Mouse (Mus musculus): ENCODE results near the gene Tmem53. TPM values are rescaled to one million over a fixed set of nuclear protein-coding genes. Genes with fewer than 3 reads are reported as not detected.

Tmem53 gene
- polyA plus RNA-seq, 1 experiment from 2014 or later, result 13.8 TPM

DNA sequence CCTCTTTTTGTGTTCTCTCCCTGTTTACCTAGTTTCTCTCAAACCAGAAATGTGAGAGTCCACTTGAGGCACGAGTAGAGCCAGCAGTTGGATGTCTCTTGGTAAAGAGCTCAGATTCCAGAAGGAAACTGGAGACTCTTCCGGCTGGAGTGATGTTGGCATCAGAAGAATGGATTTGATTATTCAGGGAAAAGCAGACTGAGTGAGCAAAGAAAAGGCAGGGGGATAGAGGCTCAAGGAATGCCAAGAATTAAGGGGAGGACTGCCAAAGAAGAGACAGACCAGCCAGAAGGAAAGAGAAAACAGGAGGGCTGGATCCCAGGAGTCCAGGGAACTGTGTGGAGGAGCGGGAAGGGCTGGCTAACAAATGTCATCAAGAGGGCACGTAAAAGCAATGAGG, 15.9 kb upstream of the Tmem53 start:
- Histone ChIP-seq H3K27ac (ENCODE audit: low read depth, low read length) (no peak overlapping the region), H3K27me3 (ENCODE audit: control insufficient read depth, insufficient read depth, low read length) (no peaks in the 10 kb centered on the region), H3K4me1 (ENCODE audit: control insufficient read depth, insufficient read depth, low read length) (no peaks in the 10 kb centered on the region), H3K4me2 (replicated peaks; ENCODE audit: low read depth, low read length) (no peak overlapping the region), H3K9ac (ENCODE audit: low read depth, low read length) (no peak overlapping the region), H3K4me3 (ENCODE audit: low read length) (no peak overlapping the region), H3K9me3 (ENCODE audit: control insufficient read depth, low read length) (no peaks in the 10 kb centered on the region), H3K36me3 (ENCODE audit: control insufficient read depth, insufficient read depth, low read length) (no peaks in the 10 kb centered on the region)
- ATAC-seq (ENCODE audit: low FRiP score, low TSS enrichment), result no peak
- 52% methylated on average over 4 of the region's 4 CpGs for WGBS

- WGBS, result 40% methylated on average over 2 of the region's 2 CpGs
- no peaks in the 10 kb centered on the region for H3K27me3 ChIP-seq (ENCODE audit: control insufficient read depth, insufficient read depth, low read length)
- H3K4me2 ChIP-seq (replicated peaks; ENCODE audit: low read depth, low read length), result no peak overlapping the region
Observed at GRCm38 (mm10) chr4:117239153-117239552, 12.6 kb upstream of the Tmem53 start.

GRCm38 (mm10) chr4:117240867-117241266, 10.9 kb upstream of the Tmem53 start:
- no peak overlapping the region for H3K4me3 ChIP-seq (ENCODE audit: low read length)
- 90% methylated on average over 6 of the region's 6 CpGs for WGBS
- H3K9me3 ChIP-seq (ENCODE audit: control insufficient read depth, low read length), result no peaks in the 10 kb centered on the region
- H3K4me1 ChIP-seq (ENCODE audit: control insufficient read depth, insufficient read depth, low read length), result 0 out of 2 replicates have a peak, but pooled peaks cover 3% of the 10 kb centered on the region
- H3K4me2 ChIP-seq (replicated peaks; ENCODE audit: low read depth, low read length), result no peak overlapping the region
- no peak for ATAC-seq (ENCODE audit: low FRiP score, low TSS enrichment)
- H3K27ac ChIP-seq (ENCODE audit: low read depth, low read length), result no peak overlapping the region
- no peaks in the 10 kb centered on the region for H3K27me3 ChIP-seq (ENCODE audit: control insufficient read depth, insufficient read depth, low read length)
- H3K9ac ChIP-seq (ENCODE audit: low read depth, low read length), result no peak overlapping the region
- no peaks in the 10 kb centered on the region for H3K36me3 ChIP-seq (ENCODE audit: control insufficient read depth, insufficient read depth, low read length)

More at GRCm38 (mm10) chr4:117239153-117239552, 12.6 kb upstream of the Tmem53 start:
- no peak for ATAC-seq (ENCODE audit: low FRiP score, low TSS enrichment)
- no peak overlapping the region for H3K9ac ChIP-seq (ENCODE audit: low read depth, low read length)
- H3K9me3 ChIP-seq (ENCODE audit: control insufficient read depth, low read length), result no peaks in the 10 kb centered on the region
- no peak overlapping the region for H3K4me3 ChIP-seq (ENCODE audit: low read length)
- H3K4me1 ChIP-seq (ENCODE audit: control insufficient read depth, insufficient read depth, low read length), result 0 out of 2 replicates have a peak, but pooled peaks cover 3% of the 10 kb centered on the region
- no peaks in the 10 kb centered on the region for H3K36me3 ChIP-seq (ENCODE audit: control insufficient read depth, insufficient read depth, low read length)
- no peak overlapping the region for H3K27ac ChIP-seq (ENCODE audit: low read depth, low read length)

DNA sequence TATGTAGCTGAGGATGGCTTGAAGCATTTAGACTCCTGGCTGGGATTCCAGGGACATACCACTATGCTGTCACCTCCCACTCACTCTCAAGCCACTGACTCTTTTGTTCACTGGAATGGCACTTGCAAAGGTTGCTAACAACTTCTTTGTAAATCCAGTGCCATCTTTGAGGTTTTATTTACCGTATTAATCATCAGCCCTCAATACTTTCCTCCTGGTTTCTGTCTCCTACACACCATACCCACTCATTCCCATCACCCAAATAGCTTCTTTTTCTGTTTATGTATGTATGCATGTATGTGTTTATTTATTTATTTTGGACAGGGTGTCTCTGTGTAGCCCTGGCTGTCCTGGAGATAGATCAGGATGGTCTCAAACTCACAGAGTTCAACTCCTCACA, 769 bp upstream of the Tmem53 start:
- WGBS, result 74% methylated on average over 1 of the region's 1 CpGs

GRCm38 (mm10) chr4:117252351-117252750, 600 bp downstream of the Tmem53 start:
- ATAC-seq (ENCODE audit: low FRiP score, low TSS enrichment), result peak; percentile 12
- Histone ChIP-seq H3K4me2 (replicated peaks; ENCODE audit: low read depth, low read length) (peak overlapping the region; percentile 61), H3K4me3 (ENCODE audit: low read length) (peak overlapping the region; percentile 47), H3K4me1 (ENCODE audit: control insufficient read depth, insufficient read depth, low read length) (no peaks in the 10 kb centered on the region), H3K9me3 (ENCODE audit: control insufficient read depth, low read length) (no peaks in the 10 kb centered on the region), H3K27ac (ENCODE audit: low read depth, low read length) (peak overlapping the region; percentile 43; the same call in 1 of the 2 replicates), H3K9ac (ENCODE audit: low read depth, low read length) (peak overlapping the region; percentile 46; the same call in 1 of the 2 replicates), H3K27me3 (ENCODE audit: control insufficient read depth, insufficient read depth, low read length) (peaks cover 5% of the 10 kb centered on the region; the same call in 1 of the 2 replicates), H3K36me3 (ENCODE audit: control insufficient read depth, insufficient read depth, low read length) (no peaks in the 10 kb centered on the region)
- 10% methylated on average over 5 of the region's 5 CpGs for WGBS

More for the DNA sequence above, 769 bp upstream of the Tmem53 start:
- no peaks in the 10 kb centered on the region for H3K36me3 ChIP-seq (ENCODE audit: control insufficient read depth, insufficient read depth, low read length)
- H3K9ac ChIP-seq (ENCODE audit: low read depth, low read length), result no peak overlapping the region
- no peak overlapping the region for H3K27ac ChIP-seq (ENCODE audit: low read depth, low read length)
- no peaks in the 10 kb centered on the region for H3K4me1 ChIP-seq (ENCODE audit: control insufficient read depth, insufficient read depth, low read length)
- H3K4me2 ChIP-seq (replicated peaks; ENCODE audit: low read depth, low read length), result peak overlapping the region; percentile 61
- no peaks in the 10 kb centered on the region for H3K9me3 ChIP-seq (ENCODE audit: control insufficient read depth, low read length)
- H3K27me3 ChIP-seq (ENCODE audit: control insufficient read depth, insufficient read depth, low read length), result peaks cover 5% of the 10 kb centered on the region; the same call in 1 of the 2 replicates
- ATAC-seq (ENCODE audit: low FRiP score, low TSS enrichment), result no peak
- peak overlapping the region; percentile 47; the same call in 1 of the 2 replicates for H3K4me3 ChIP-seq (ENCODE audit: low read length)

- peak overlapping the region; percentile 47; the same call in 1 of the 2 replicates for H3K4me3 ChIP-seq (ENCODE audit: low read length)
- 71% methylated on average over 5 of the region's 5 CpGs for WGBS
Observed at GRCm38 (mm10) chr4:117252755-117253154, 1.0 kb downstream of the Tmem53 start.

DNA sequence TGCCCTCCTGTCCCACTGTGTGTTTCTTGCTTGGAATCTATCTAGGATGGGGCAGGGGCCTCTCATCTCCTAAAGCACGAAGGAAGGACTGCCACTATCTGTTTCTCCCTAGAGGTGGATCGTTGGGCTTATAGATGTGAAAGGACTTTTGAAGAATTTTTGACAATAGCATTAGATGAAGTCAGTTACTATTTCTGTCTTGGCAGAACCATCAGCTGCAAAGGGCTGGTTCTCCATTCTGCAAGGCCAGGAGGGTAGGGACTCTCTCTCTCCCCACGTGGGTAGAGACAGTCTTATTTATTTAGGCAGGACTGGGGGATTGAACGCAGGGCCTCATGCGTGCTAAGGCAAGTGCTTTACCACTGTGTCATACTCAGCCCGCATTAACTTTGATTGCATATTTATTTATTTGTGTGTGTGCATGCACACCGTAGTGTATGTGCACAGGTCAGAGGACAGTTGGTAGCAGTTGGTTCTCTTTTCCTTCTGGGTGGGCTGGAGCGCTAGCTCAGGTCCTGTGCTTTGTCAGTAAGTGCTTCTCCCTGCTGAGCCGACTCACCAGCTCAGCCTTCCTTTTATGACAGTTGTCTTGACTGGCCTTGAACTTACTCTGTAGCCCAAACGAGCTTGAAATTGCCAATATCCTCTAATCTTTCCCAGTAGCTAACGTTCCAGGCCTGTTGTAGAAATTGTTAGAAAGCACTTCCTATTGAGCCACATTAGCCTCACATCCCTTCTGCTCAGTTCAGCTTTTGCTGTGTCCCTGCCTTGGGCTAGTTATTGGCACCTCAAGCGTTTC, 1.7 kb downstream of the Tmem53 start:
- ATAC-seq (ENCODE audit: low FRiP score, low TSS enrichment), result no peak
- Histone ChIP-seq H3K9me3 (ENCODE audit: control insufficient read depth, low read length) (no peaks in the 10 kb centered on the region), H3K4me2 (replicated peaks; ENCODE audit: low read depth, low read length) (no peak overlapping the region), H3K36me3 (ENCODE audit: control insufficient read depth, insufficient read depth, low read length) (no peaks in the 10 kb centered on the region), H3K4me1 (ENCODE audit: control insufficient read depth, insufficient read depth, low read length) (no peaks in the 10 kb centered on the region), H3K4me3 (ENCODE audit: low read length) (no peak overlapping the region), H3K9ac (ENCODE audit: low read depth, low read length) (no peak overlapping the region), H3K27ac (ENCODE audit: low read depth, low read length) (no peak overlapping the region), H3K27me3 (ENCODE audit: control insufficient read depth, insufficient read depth, low read length) (peaks cover 5% of the 10 kb centered on the region; the same call in 1 of the 2 replicates)
- 65% methylated on average over 12 of the region's 12 CpGs for WGBS

More at GRCm38 (mm10) chr4:117252755-117253154, 1.0 kb downstream of the Tmem53 start:
- H3K4me1 ChIP-seq (ENCODE audit: control insufficient read depth, insufficient read depth, low read length), result no peaks in the 10 kb centered on the region
- H3K4me2 ChIP-seq (replicated peaks; ENCODE audit: low read depth, low read length), result peak overlapping the region; percentile 61; the same call in 1 of the 2 replicates
- ATAC-seq (ENCODE audit: low FRiP score, low TSS enrichment), result no peak
- H3K9ac ChIP-seq (ENCODE audit: low read depth, low read length), result no peak overlapping the region
- no peaks in the 10 kb centered on the region for H3K9me3 ChIP-seq (ENCODE audit: control insufficient read depth, low read length)
- no peaks in the 10 kb centered on the region for H3K36me3 ChIP-seq (ENCODE audit: control insufficient read depth, insufficient read depth, low read length)
- H3K27ac ChIP-seq (ENCODE audit: low read depth, low read length), result no peak overlapping the region
- peaks cover 5% of the 10 kb centered on the region; the same call in 1 of the 2 replicates for H3K27me3 ChIP-seq (ENCODE audit: control insufficient read depth, insufficient read depth, low read length)

GRCm38 (mm10) chr4:117254017-117254627, 2.4 kb downstream of the Tmem53 start:
- H3K9me3 ChIP-seq (ENCODE audit: control insufficient read depth, low read length), result no peaks in the 10 kb centered on the region
- H3K27me3 ChIP-seq (ENCODE audit: control insufficient read depth, insufficient read depth, low read length), result peaks cover 5% of the 10 kb centered on the region; the same call in 1 of the 2 replicates
- H3K27ac ChIP-seq (ENCODE audit: low read depth, low read length), result no peak overlapping the region
- no peaks in the 10 kb centered on the region for H3K4me1 ChIP-seq (ENCODE audit: control insufficient read depth, insufficient read depth, low read length)
- no peak overlapping the region for H3K4me3 ChIP-seq (ENCODE audit: low read length)
- no peak overlapping the region for H3K4me2 ChIP-seq (replicated peaks; ENCODE audit: low read depth, low read length)
- WGBS, result 63% methylated on average over 5 of the region's 5 CpGs
- no peak overlapping the region for H3K9ac ChIP-seq (ENCODE audit: low read depth, low read length)
- ATAC-seq (ENCODE audit: low FRiP score, low TSS enrichment), result no peak
- no peaks in the 10 kb centered on the region for H3K36me3 ChIP-seq (ENCODE audit: control insufficient read depth, insufficient read depth, low read length)

DNA sequence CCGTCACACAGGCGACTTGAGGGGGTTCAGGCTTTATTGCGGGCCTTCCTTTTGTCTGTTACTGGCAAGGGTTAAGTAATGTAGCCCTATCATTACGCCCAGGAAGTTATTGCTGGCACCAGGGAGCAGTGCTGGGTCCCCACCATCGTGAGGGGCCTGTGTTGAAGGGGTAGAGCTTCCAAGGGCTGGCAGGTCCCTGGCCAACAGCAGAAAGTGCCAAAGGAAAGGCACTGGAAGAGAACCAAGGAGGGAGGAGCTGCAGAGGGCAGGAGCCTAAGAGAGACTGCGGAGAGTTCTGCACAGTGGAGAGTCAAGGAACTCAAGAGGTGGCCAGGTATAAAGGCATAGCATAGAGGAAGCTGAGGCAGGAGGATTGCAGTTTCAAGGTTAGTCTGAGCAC, 2.9 kb downstream of the Tmem53 start:
- no peaks in the 10 kb centered on the region for H3K9me3 ChIP-seq (ENCODE audit: control insufficient read depth, low read length)
- 65% methylated on average over 6 of the region's 6 CpGs for WGBS
- H3K27me3 ChIP-seq (ENCODE audit: control insufficient read depth, insufficient read depth, low read length), result peaks cover 5% of the 10 kb centered on the region; the same call in 1 of the 2 replicates
- no peak for ATAC-seq (ENCODE audit: low FRiP score, low TSS enrichment)
- H3K4me1 ChIP-seq (ENCODE audit: control insufficient read depth, insufficient read depth, low read length), result no peaks in the 10 kb centered on the region
- H3K36me3 ChIP-seq (ENCODE audit: control insufficient read depth, insufficient read depth, low read length), result no peaks in the 10 kb centered on the region
- H3K4me3 ChIP-seq (ENCODE audit: low read length), result no peak overlapping the region
- no peak overlapping the region for H3K27ac ChIP-seq (ENCODE audit: low read depth, low read length)
- no peak overlapping the region for H3K4me2 ChIP-seq (replicated peaks; ENCODE audit: low read depth, low read length)
- H3K9ac ChIP-seq (ENCODE audit: low read depth, low read length), result no peak overlapping the region
